Mouse (Mus musculus): Measurements from ENCODE around the gene Vmn2r8.

- TF ChIP-seq POLR2A (IDR thresholded peaks at IDR 0.05; ENCODE audit: insufficient read length, low read depth) (no peak), POLR2AphosphoS2 (IDR thresholded peaks at IDR 0.05; ENCODE audit: insufficient read length, low read depth) (no peak), MAX (IDR thresholded peaks at IDR 0.05; ENCODE audit: low read depth) (no peak), USF1 (IDR thresholded peaks at IDR 0.05; ENCODE audit: low read depth) (no peak), E2F4 (IDR thresholded peaks at IDR 0.05; ENCODE audit: insufficient read depth) (no peak), TCF12 (IDR thresholded peaks at IDR 0.05; ENCODE audit: insufficient read depth, poor library complexity, severe bottlenecking) (no peak), MYOD1 (IDR thresholded peaks at IDR 0.05; ENCODE audit: control insufficient read depth in 1 of 3, insufficient read length in 2 of 3, low read depth in 2 of 3) (no peak), TCF3 (IDR thresholded peaks at IDR 0.05; ENCODE audit: insufficient read length, low read depth) (no peak), MYOG (IDR thresholded peaks at IDR 0.05; ENCODE audit: control insufficient read depth in 1 of 3, insufficient read depth in 1 of 3, insufficient read length in 2 of 3, low read depth in 2 of 3) (no peak), REST (IDR thresholded peaks at IDR 0.05; ENCODE audit: insufficient read depth, insufficient read length) (no peak), SRF (IDR thresholded peaks at IDR 0.05; ENCODE audit: control insufficient read depth, insufficient read length, low read depth) (no peak)
These were observed 66.1 kb downstream of the Vmn2r8 start for GRCm38 (mm10) chr5:108742596-108742995.

All from myocyte (in vitro differentiated cells).